Mouse (Mus musculus): ENCODE data around the gene Prickle4.

- TF ChIP-seq POLR2A (IDR thresholded peaks at IDR 0.05; ENCODE audit: control insufficient read depth, low read depth, low read length) (no peak), CTCF (IDR thresholded peaks at IDR 0.05; ENCODE audit: control insufficient read depth, insufficient read depth, insufficient replicate concordance, low read depth, low read length) (no peak)
Observed at GRCm38 (mm10) chr17:47738066-47738878, 43.7 kb upstream of the Prickle4 start.

Data from testis, adult 2 months (tissue).